Mouse (Mus musculus) midbrain, embryonic 16.5 days (tissue): ENCODE measurements at regions not wholly inside any gene's neighbourhood (a gene's known extent, or its start where the extent isn't known, plus 50 kb on each side); places are given as distances from the start of the nearest gene placed in this dataset.
A peak's percentile ranks its signal among the peaks of the same experiment; 100 is the strongest.

Experiments used
- ATAC-seq: fragments of 200-750 bp; cut with Nextera tagmentation; 2 replicates; pipeline ENCODE4 v1.8.0; 2017; ENCODE audit warnings: moderate TSS enrichment
- H3K27ac ChIP-seq: fragments of 300-500 bp; sonication (generic); 2 replicates; pipeline ENCODE4 v1.5.1; 2014; ENCODE audit warnings: mild to moderate bottlenecking, low read length, mixed read lengths
- H3K27me3 ChIP-seq: fragments of 300-500 bp; sonication (generic); 2 replicates; pipeline ENCODE4 v1.6.1; 2014; ENCODE audit warnings: low read depth, low read length, mixed read lengths; ENCODE audit not compliant: control insufficient read depth, insufficient read depth
- H3K36me3 ChIP-seq: fragments of 300-500 bp; sonication (generic); 2 replicates; pipeline ENCODE4 v1.6.1; 2014; ENCODE audit warnings: mild to moderate bottlenecking, low read length, moderate library complexity, mixed read lengths; ENCODE audit not compliant: control insufficient read depth, insufficient read depth
- H3K4me1 ChIP-seq: fragments of 300-500 bp; sonication (generic); 2 replicates; pipeline ENCODE4 v1.6.1; 2014; ENCODE audit warnings: mild to moderate bottlenecking, low read length, mixed read lengths; ENCODE audit not compliant: control insufficient read depth, insufficient read depth
- H3K4me2 ChIP-seq: fragments of 300-500 bp; sonication (generic); 2 replicates; pipeline ENCODE4 v1.6.1; 2014; ENCODE audit warnings: mild to moderate bottlenecking, low read length, mixed read lengths
- H3K4me3 ChIP-seq: fragments of 300-500 bp; sonication (generic); 2 replicates; pipeline ENCODE4 v1.5.1; 2014; ENCODE audit warnings: low read depth, mild to moderate bottlenecking, low read length, moderate library complexity, mixed read lengths
- H3K9ac ChIP-seq: fragments of 300-500 bp; sonication (generic); 2 replicates; pipeline ENCODE4 v1.6.1; 2014; ENCODE audit warnings: low read depth, low read length, mixed read lengths
- H3K9me3 ChIP-seq: fragments of 300-500 bp; sonication (generic); replicated peaks from 2 replicates; pipeline ENCODE4 v1.6.1; 2014; ENCODE audit warnings: mild to moderate bottlenecking, low read length, mixed read lengths; ENCODE audit not compliant: control insufficient read depth, poor library complexity, severe bottlenecking
- WGBS: fragments of 180-500 bp; shearing (Covaris S2); extraction: QIAGEN DNeasy Blood & Tissue Kit; methylation state at CpG from one replicate; pipeline ENCODE4 v1.1.7; 2014; 5-methylcytosine and 5-hydroxymethylcytosine counted together

DNA sequence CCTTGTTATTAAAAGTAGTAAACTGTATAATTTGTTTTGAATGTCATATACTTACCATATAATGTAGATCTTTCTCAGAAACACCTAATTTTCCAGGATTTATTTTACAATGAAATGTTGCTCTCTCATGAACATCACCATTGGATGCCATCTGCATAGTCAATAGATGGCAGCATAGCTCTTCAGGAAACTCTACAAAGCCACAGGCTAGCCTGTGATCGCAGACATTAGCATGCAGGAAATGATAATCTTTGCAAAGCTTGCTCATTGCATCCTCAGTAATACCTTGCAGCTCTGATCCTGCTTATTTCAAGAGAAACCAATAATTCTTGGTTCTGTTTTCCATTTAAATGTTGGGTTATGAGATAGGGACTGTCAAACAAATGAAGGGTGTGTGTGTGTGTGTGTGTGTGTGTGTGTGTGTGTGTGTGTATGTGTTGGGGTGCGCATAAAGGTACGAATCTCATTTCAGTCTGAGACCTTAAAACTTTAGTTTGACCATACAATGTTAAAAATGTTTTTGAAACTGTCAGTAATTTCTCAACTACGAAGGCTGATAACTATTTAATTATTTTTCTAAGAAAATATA is 1595.1 kb upstream of the Pcdh10 start:
- H3K27ac ChIP-seq: no peak overlapping the region
- no peaks in the 10 kb centered on the region for H3K4me1 ChIP-seq
- H3K27me3 ChIP-seq: no peaks in the 10 kb centered on the region
- H3K36me3 ChIP-seq: no peaks in the 10 kb centered on the region
- no peak overlapping the region for H3K9ac ChIP-seq
- H3K9me3 ChIP-seq: no peaks in the 10 kb centered on the region
- 67% methylated on average over 4 of the region's 4 CpGs for whole genome bisulfite sequencing
- ATAC-seq: peak; percentile 90
- no peak overlapping the region for H3K4me2 ChIP-seq
- no peak overlapping the region for H3K4me3 ChIP-seq

GRCm38 (mm10) chr3:43784170-43784569 is 1594.0 kb upstream of the Pcdh10 start:
- H3K9me3 ChIP-seq: no peaks in the 10 kb centered on the region
- H3K27me3 ChIP-seq: no peaks in the 10 kb centered on the region
- no peak overlapping the region for H3K4me2 ChIP-seq
- H3K4me1 ChIP-seq: no peaks in the 10 kb centered on the region
- WGBS: 83% methylated on average over 2 of the region's 2 CpGs
- H3K9ac ChIP-seq: no peak overlapping the region
- no peak for ATAC-seq
- H3K4me3 ChIP-seq: no peak overlapping the region
- H3K36me3 ChIP-seq: no peaks in the 10 kb centered on the region
- no peak overlapping the region for H3K27ac ChIP-seq
